Mouse (Mus musculus): ENCODE results near the gene Frmd6.
A peak's percentile ranks its signal among the peaks of the same experiment; 100 is the strongest.

Frmd6 gene

GRCm38 (mm10) chr12:70906867-70907266 lies 81.6 kb downstream of the Frmd6 start:
- DNase-seq, result no peak

GRCm38 (mm10) chr12:70907651-70908050 lies 82.3 kb downstream of the Frmd6 start:
- DNase-seq, result no peak

- no peak for DNase-seq
These were observed 82.8 kb downstream of the Frmd6 start for GRCm38 (mm10) chr12:70908076-70908475.

GRCm38 (mm10) chr12:70910241-70910720 lies 85.0 kb downstream of the Frmd6 start:
- peak; percentile 89 to 92 for DNase-seq

- DNase-seq, result peak; percentile 94 to 97
These were observed 85.7 kb downstream of the Frmd6 start for GRCm38 (mm10) chr12:70911029-70911428.

- peak; percentile 27 to 41 for DNase-seq
These were observed 86.5 kb downstream of the Frmd6 start for GRCm38 (mm10) chr12:70911676-70912379.

GRCm38 (mm10) chr12:70913429-70913828 lies 88.1 kb downstream of the Frmd6 start:
- peak; percentile 68 to 69 for DNase-seq

GRCm38 (mm10) chr12:70914387-70914786 lies 89.1 kb downstream of the Frmd6 start:
- peak; percentile 70 to 77 for DNase-seq

GRCm38 (mm10) chr12:70929781-70930180 lies 104.5 kb downstream of the Frmd6 start:
- DNase-seq, result no peak

GRCm38 (mm10) chr12:70937150-70937549 lies 111.8 kb downstream of the Frmd6 start:
- peak; percentile 46 to 60 for DNase-seq

GRCm38 (mm10) chr12:70937571-70938384 lies 112.5 kb downstream of the Frmd6 start, which contains the start of gene Actr10:
Gene Actr10, plus strand, starts transcription at chr12:70937857.
- DNase-seq, result peak; percentile 98

- DNase-seq, result no peak
These were observed 115.5 kb downstream of the Frmd6 start for GRCm38 (mm10) chr12:70940806-70941205.

GRCm38 (mm10) chr12:70944181-70944580 lies 118.9 kb downstream of the Frmd6 start:
- no peak for DNase-seq

GRCm38 (mm10) chr12:70946585-70947256 lies 121.4 kb downstream of the Frmd6 start:
- DNase-seq, result no peak
